Mouse (Mus musculus) regulatory T cell (primary cell): ENCODE results near the gene Cct8l1.

Experiments used
- in situ Hi-C: fragments of 300-600 bp; cut with MboI, MseI; formaldehyde crosslinking; loops from one replicate; pipeline ENCODE4 v1.15.1; 2025; ENCODE audit warnings: high pct_unique_total_duplicates

The Cct8l1 gene

GRCm38 (mm10) chr5:25529529-25530421 is 13.9 kb downstream of the Cct8l1 start:
- in situ Hi-C loops: loop anchor here (5.0 to 10.0 kb wide), 3 partner anchors 32 to 1815 kb away; partner anchors contain the start of genes Kmt2c and Nub1

- in situ Hi-C loops: loop anchor here (5.0 to 10.0 kb wide), 3 partner anchors 33 to 1816 kb away; partner anchors contain the start of genes Kmt2c and Nub1
These were observed 14.8 kb downstream of the Cct8l1 start for GRCm38 (mm10) chr5:25530629-25531028.

- in situ Hi-C loops: loop anchor here (5.0 to 10.0 kb wide), 3 partner anchors 35 to 1818 kb away; partner anchors contain the start of genes Kmt2c and Nub1
These were observed 16.6 kb downstream of the Cct8l1 start for GRCm38 (mm10) chr5:25532256-25533147.

- in situ Hi-C loops: loop anchor here (5.0 to 10.0 kb wide), 3 partner anchors 36 to 1818 kb away; partner anchors contain the start of genes Kmt2c and Nub1
These were observed 17.4 kb downstream of the Cct8l1 start for GRCm38 (mm10) chr5:25533298-25533697.

- in situ Hi-C loops: loop anchor here (10.0 kb wide), 2 partner anchors 851 to 1821 kb away; partner anchors contain the start of gene Nub1
These were observed 19.7 kb downstream of the Cct8l1 start for GRCm38 (mm10) chr5:25535566-25535965.

- in situ Hi-C loops: loop anchor here (10.0 kb wide), 2 partner anchors 852 to 1822 kb away; partner anchors contain the start of gene Nub1
These were observed 20.6 kb downstream of the Cct8l1 start for GRCm38 (mm10) chr5:25536451-25536850.

- in situ Hi-C loops: loop anchor here (10.0 kb wide), 2 partner anchors 852 to 1822 kb away; partner anchors contain the start of gene Nub1
These were observed 21.1 kb downstream of the Cct8l1 start for GRCm38 (mm10) chr5:25536921-25537409.

- in situ Hi-C loops: no loop called here
These were observed 24.5 kb downstream of the Cct8l1 start for GRCm38 (mm10) chr5:25540412-25540811.

GRCm38 (mm10) chr5:25540921-25541320 is 25.1 kb downstream of the Cct8l1 start:
- in situ Hi-C loops: no loop called here

- in situ Hi-C loops: no loop called here
These were observed 25.8 kb downstream of the Cct8l1 start for GRCm38 (mm10) chr5:25541661-25542060.

GRCm38 (mm10) chr5:25544061-25544460 is 28.2 kb downstream of the Cct8l1 start:
- in situ Hi-C loops: no loop called here

- in situ Hi-C loops: no loop called here
These were observed 28.7 kb downstream of the Cct8l1 start for GRCm38 (mm10) chr5:25544566-25544965.

- in situ Hi-C loops: no loop called here
These were observed 31.0 kb downstream of the Cct8l1 start for GRCm38 (mm10) chr5:25546912-25547311.

GRCm38 (mm10) chr5:25550912-25551311 is 35.0 kb downstream of the Cct8l1 start:
- in situ Hi-C loops: no loop called here

- in situ Hi-C loops: no loop called here
These were observed 38.3 kb downstream of the Cct8l1 start for GRCm38 (mm10) chr5:25554210-25554609.

GRCm38 (mm10) chr5:25554689-25555088 is 38.8 kb downstream of the Cct8l1 start:
- in situ Hi-C loops: no loop called here

- in situ Hi-C loops: no loop called here
These were observed 39.8 kb downstream of the Cct8l1 start for GRCm38 (mm10) chr5:25555684-25556083.

GRCm38 (mm10) chr5:25556363-25556762 is 40.5 kb downstream of the Cct8l1 start:
- in situ Hi-C loops: no loop called here
